Mouse (Mus musculus) neutrophil, adult 65 days (primary cell): ENCODE results near the gene Mxi1. TPM values are rescaled to one million over a fixed set of nuclear protein-coding genes. Genes with fewer than 3 reads are reported as not detected.

Source experiments
- total RNA-seq: library from RNA; stranded (reverse); gene quantifications from 2 replicates; pipeline ENCODE4 v1.2.4, GENCODE M21; 2023

The Mxi1 gene
- total RNA-seq, result 96.0 and 98.9 TPM in 2 replicates

GRCm38 (mm10) chr19:53310348-53310747 is at the start of gene Mxi1:
TSS of gene Mxi1 (plus strand) at chr19:53310518.

GRCm38 (mm10) chr19:53371666-53372065 is 61.3 kb downstream of the Mxi1 start, which contains the start of gene Gm10197:
TSS of gene Gm10197 (minus strand) at chr19:53371766.

GRCm38 (mm10) chr19:53390495-53391007 is 80.2 kb downstream of the Mxi1 start, which contains the start of gene Smndc1:
TSS of gene Smndc1 (minus strand) at chr19:53390578.

Other genes starting within 250 kb of the Mxi1 start
- gene Add3, start 170.1 kb upstream of the Mxi1 start, total RNA-seq, result 180 and 188 TPM in 2 replicates
- gene Gm10197, start 61.2 kb downstream of the Mxi1 start, total RNA-seq, result not detected in 2 replicates
- gene Smndc1, start 80.1 kb downstream of the Mxi1 start, total RNA-seq, result 117 and 123 TPM in 2 replicates
- 105 and 120 TPM in 2 replicates for gene Dusp5, start 218.6 kb downstream of the Mxi1 start, total RNA-seq